Mouse (Mus musculus) liver, postnatal 0 days (tissue): ENCODE measurements around the gene Cdk17. TPM values are rescaled to one million over a fixed set of nuclear protein-coding genes. Genes with fewer than 3 reads are reported as not detected.

Experiments used
- ATAC-seq: fragments of 200-750 bp; cut with Nextera tagmentation; 2 replicates; pipeline ENCODE4 v1.8.0; 2017; ENCODE audit warnings: mild to moderate bottlenecking, moderate library complexity
- DNase-seq: peaks from one replicate; pipeline ENCODE4 v3.0.0-alpha.2; 2016
- H3K27ac ChIP-seq: fragments of 300-500 bp; sonication (generic); 2 replicates; pipeline ENCODE4 v1.5.1; 2014; ENCODE audit warnings: antibody characterized with exemption, moderate library complexity, mild to moderate bottlenecking, low read depth
- H3K27me3 ChIP-seq: fragments of 300-500 bp; sonication (generic); 2 replicates; pipeline ENCODE4 v1.6.1; 2014; ENCODE audit warnings: low read length, control low read depth, mixed read lengths; ENCODE audit not compliant: insufficient read depth
- H3K36me3 ChIP-seq: fragments of 300-500 bp; sonication (generic); replicated peaks from 2 replicates; pipeline ENCODE4 v1.6.1; 2014; ENCODE audit warnings: mild to moderate bottlenecking, control low read depth, low read length, moderate library complexity, mixed read lengths; ENCODE audit not compliant: insufficient read depth
- H3K4me1 ChIP-seq: fragments of 300-500 bp; sonication (generic); 2 replicates; pipeline ENCODE4 v1.6.1; 2014; ENCODE audit warnings: antibody characterized with exemption, mild to moderate bottlenecking, control low read depth; ENCODE audit not compliant: insufficient read depth
- H3K4me2 ChIP-seq: fragments of 300-500 bp; sonication (generic); 2 replicates; pipeline ENCODE4 v1.6.1; 2014; ENCODE audit warnings: low read depth, mild to moderate bottlenecking, low read length, moderate library complexity, mixed read lengths
- H3K4me3 ChIP-seq: fragments of 300-500 bp; sonication (generic); 2 replicates; pipeline ENCODE4 v1.5.1; 2014; ENCODE audit warnings: low read depth, low read length
- H3K9ac ChIP-seq: fragments of 300-500 bp; sonication (generic); replicated peaks from 2 replicates; pipeline ENCODE4 v1.6.1; 2014; ENCODE audit warnings: mild to moderate bottlenecking, moderate library complexity
- H3K9me3 ChIP-seq: fragments of 300-500 bp; sonication (generic); 2 replicates; pipeline ENCODE4 v1.6.1; 2016; ENCODE audit warnings: mild to moderate bottlenecking, control low read depth, low read length, mixed read lengths
- CTCF ChIP-seq: sonication (generic); IDR thresholded peaks from 2 replicates; pipeline ENCODE4 v1.5.1; 2016; ENCODE audit warnings: antibody characterized with exemption, low read depth
- EP300 ChIP-seq: IDR thresholded peaks from 2 replicates; pipeline ENCODE4 v1.6.1; 2016; ENCODE audit warnings: antibody characterized with exemption, low read depth, mild to moderate bottlenecking
- WGBS: fragments of 180-500 bp; shearing (Covaris S2); extraction: QIAGEN DNeasy Blood & Tissue Kit; methylation state at CpG from one replicate; pipeline ENCODE4 v1.1.7; 2014; ENCODE audit not compliant: insufficient replicate concordance; 5-methylcytosine and 5-hydroxymethylcytosine counted together
- polyA plus RNA-seq: library from polyadenylated mRNA; unstranded; fragments of >200 nt; fragmentation: Nextera tagmentation; extraction: Ambion mirVana; gene quantifications from 2 replicates; pipeline ENCODE4 v1.2.1, GENCODE M21; 2015

The Cdk17 gene
- polyA plus RNA-seq, 1 experiment from 2014 or later, result 7.4 TPM

DNA sequence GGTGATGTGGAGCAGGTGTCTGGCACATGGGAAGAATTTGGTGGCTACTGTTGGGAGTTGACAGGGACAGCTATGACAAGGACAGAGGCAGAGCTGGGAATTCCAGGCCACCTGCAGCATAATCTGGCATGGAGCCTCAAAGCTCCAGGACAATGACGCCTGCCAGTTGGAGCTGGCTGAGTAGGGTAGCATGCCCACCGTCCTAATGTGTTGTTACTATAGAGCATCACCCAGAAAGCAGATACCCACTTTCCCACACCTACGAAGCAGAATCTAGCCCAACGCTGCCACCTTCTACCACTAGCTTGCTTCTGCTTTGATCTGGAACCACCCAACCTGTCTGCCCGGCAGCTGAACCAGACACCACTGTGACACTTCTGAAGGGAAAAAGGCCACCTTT, 103.3 kb downstream of the Cdk17 start:
- TF ChIP-seq CTCF (no peak), EP300 (no peak)
- no peaks in the 10 kb centered on the region for H3K27me3 ChIP-seq
- ATAC-seq (no peak), DNase-seq (no peak)
- H3K4me2 ChIP-seq, result no peak overlapping the region
- no peak overlapping the region for H3K4me3 ChIP-seq
- no peak overlapping the region for H3K27ac ChIP-seq
- no peak overlapping the region for H3K9ac ChIP-seq
- H3K4me1 ChIP-seq, result peaks cover 13% of the 10 kb centered on the region
- peaks cover 8% of the 10 kb centered on the region; the same call in 1 of the 2 replicates for H3K36me3 ChIP-seq
- H3K9me3 ChIP-seq, result no peaks in the 10 kb centered on the region
- 79% methylated on average over 5 of the region's 5 CpGs for WGBS

DNA sequence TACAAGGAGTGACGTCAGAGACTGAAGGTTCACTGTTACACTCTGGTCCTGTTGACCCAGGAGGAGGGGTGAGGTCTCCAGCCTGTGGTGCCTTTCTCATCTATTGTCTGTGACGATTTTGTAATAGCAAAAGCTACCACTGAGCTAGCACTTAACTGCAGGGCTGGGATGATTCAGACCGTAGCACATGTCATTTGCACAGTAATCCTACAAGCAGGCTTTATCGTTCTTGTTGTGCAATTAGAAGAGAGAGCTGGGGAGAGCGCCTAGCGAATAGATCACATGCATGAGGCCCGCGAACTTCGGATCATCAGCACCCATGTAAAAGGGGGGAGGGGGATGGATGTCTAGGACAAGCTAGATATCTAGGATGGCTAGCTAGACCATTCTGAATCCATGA, 105.2 kb downstream of the Cdk17 start:
- Histone ChIP-seq H3K4me1 (peaks cover 13% of the 10 kb centered on the region), H3K4me3 (no peak overlapping the region), H3K9me3 (no peaks in the 10 kb centered on the region), H3K36me3 (peaks cover 8% of the 10 kb centered on the region; the same call in 1 of the 2 replicates), H3K4me2 (no peak overlapping the region), H3K9ac (no peak overlapping the region), H3K27ac (no peak overlapping the region), H3K27me3 (no peaks in the 10 kb centered on the region)
- 81% methylated on average over 9 of the region's 9 CpGs for WGBS
- TF ChIP-seq EP300 (no peak), CTCF (no peak)
- DNase-seq, result no peak
- no peak for ATAC-seq

DNA sequence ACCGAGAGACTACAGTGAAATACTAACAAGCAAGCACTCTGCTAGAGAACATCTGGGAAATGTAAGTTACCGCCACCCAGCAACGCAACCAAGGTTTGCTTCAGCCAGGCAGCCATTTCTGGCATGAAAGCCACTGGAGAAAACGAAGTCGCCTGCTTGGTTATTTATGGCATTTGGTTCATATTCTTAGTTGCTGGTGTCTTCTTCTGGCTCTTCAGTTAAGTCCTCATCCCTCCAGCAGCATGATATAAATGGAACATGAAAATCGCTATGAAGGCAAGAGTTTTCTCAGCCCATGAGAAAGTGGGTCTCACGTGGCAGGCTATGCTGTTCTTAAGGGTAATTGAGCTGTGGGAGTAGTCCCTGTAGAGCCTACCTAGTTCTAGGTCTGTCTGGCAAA, 105.8 kb downstream of the Cdk17 start:
- no peak overlapping the region for H3K4me3 ChIP-seq
- no peaks in the 10 kb centered on the region for H3K9me3 ChIP-seq
- no peaks in the 10 kb centered on the region for H3K27me3 ChIP-seq
- no peak for ATAC-seq
- H3K4me1 ChIP-seq, result peaks cover 12% of the 10 kb centered on the region
- no peak overlapping the region for H3K4me2 ChIP-seq
- peaks cover 8% of the 10 kb centered on the region; the same call in 1 of the 2 replicates for H3K36me3 ChIP-seq
- DNase-seq, result no peak
- 88% methylated on average over 7 of the region's 7 CpGs for WGBS
- H3K27ac ChIP-seq, result no peak overlapping the region
- no peak for TF ChIP-seq EP300
- H3K9ac ChIP-seq, result no peak overlapping the region

DNA sequence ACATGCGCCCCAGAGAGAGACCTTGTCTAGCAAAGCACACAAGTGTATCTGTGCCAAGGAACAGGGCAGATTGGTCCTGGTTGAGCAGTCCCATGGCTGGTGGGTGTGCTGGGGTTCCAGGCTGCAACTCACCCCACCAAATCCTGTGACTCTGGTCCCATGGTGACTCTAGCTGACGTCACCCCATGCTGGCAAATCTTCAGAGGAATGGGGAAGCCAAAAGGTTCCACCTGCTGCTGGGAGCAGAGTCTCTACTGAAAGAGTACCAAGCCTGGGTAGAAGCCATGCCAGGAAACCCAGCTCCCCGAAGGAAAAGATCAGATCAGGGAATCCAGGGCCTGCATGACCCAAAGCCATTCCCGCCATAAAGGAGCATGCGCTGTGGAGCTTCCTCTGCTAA, 106.8 kb downstream of the Cdk17 start:
- no peak for ATAC-seq
- DNase-seq, result no peak
- Histone ChIP-seq H3K36me3 (peaks cover 8% of the 10 kb centered on the region; the same call in 1 of the 2 replicates), H3K9me3 (no peaks in the 10 kb centered on the region), H3K4me2 (no peak overlapping the region), H3K9ac (no peak overlapping the region), H3K4me1 (peaks cover 5% of the 10 kb centered on the region; the same call in 1 of the 2 replicates), H3K27me3 (no peaks in the 10 kb centered on the region), H3K4me3 (no peak overlapping the region), H3K27ac (no peak overlapping the region)
- 78% methylated on average over 5 of the region's 5 CpGs for WGBS
- TF ChIP-seq CTCF (no peak), EP300 (no peak)

DNA sequence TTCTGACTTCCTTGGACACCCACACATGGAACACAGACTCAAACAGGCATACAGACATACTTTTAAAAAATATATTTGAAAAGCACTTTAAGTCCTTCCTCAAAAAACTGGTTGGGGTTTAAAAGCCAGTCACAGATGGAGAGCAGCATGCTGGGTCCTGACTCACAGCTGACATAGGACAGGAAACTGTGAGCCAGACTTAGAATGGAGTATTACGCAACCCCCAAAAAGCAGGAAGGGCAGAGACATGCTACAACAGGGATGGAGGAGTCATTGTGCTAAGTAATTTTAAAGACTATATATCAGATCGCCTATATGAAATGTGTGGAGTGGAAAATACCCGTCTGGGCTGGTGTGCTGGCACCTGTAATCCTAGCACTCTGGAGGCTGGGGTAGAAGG, 107.7 kb downstream of the Cdk17 start:
- H3K4me3 ChIP-seq, result no peak overlapping the region
- DNase-seq (no peak), ATAC-seq (no peak)
- peaks cover 5% of the 10 kb centered on the region; the same call in 1 of the 2 replicates for H3K4me1 ChIP-seq
- TF ChIP-seq EP300 (no peak), CTCF (no peak)
- no peak overlapping the region for H3K9ac ChIP-seq
- no peaks in the 10 kb centered on the region for H3K9me3 ChIP-seq
- no peak overlapping the region for H3K4me2 ChIP-seq
- no peak overlapping the region for H3K27ac ChIP-seq
- H3K36me3 ChIP-seq, result peaks cover 7% of the 10 kb centered on the region; the same call in 1 of the 2 replicates
- WGBS, result 68% methylated on average over 3 of the region's 3 CpGs
- no peaks in the 10 kb centered on the region for H3K27me3 ChIP-seq

DNA sequence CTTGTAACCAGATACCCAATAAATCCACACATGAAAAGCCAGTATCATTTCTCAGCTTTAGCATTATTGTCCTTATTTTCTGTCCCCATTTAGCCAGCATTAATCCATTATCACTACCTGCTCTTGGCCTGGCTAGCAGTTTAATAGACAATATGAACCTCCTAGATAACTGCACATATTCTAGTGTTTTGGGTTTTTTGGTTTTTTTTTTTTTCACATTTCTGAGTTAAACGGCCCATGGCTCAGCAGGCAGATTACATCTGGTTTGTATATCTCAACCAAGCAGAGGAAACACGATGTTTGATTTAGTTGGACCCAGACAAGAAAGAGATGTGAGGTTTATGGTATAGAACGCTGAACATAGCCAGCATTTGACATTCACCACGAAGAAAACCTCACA, 109.1 kb downstream of the Cdk17 start:
- H3K4me1 ChIP-seq, result 0 out of 2 replicates have a peak, but pooled peaks cover 5% of the 10 kb centered on the region
- H3K9ac ChIP-seq, result no peak overlapping the region
- no peak for TF ChIP-seq EP300
- TF ChIP-seq CTCF, result no peak

DNA sequence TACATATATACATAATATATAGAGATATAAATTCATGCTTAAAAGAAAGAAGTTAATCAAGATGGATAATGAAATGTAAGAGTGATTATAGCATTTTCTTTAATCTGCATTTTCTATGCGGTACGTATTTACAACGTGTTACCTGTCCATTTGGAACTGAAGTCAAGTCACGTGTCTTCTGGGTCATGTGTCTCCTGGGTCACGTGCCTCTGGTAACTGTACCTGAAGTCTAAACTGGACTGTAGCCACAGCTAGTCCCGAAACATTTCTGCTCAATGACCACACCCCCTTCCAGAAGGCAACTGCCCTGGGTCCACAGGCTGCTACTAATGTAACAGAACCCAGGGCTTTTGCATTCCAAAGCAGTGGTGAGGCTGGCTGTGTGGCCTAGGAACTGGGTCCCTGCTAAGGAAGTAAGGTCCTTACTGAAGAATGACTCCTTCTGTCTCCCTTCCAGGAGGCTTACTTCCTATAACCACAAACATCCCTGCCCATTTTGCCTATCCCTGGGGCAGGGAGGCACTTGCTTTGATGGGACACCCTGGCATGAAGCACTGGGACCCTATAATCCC, 110.3 kb downstream of the Cdk17 start:
- TF ChIP-seq CTCF, result no peak
- no peak for TF ChIP-seq EP300
- Histone ChIP-seq H3K9me3 (no peaks in the 10 kb centered on the region), H3K4me1 (0 out of 2 replicates have a peak, but pooled peaks cover 5% of the 10 kb centered on the region), H3K4me3 (no peak overlapping the region), H3K27me3 (no peaks in the 10 kb centered on the region), H3K27ac (no peak overlapping the region), H3K4me2 (no peak overlapping the region), H3K9ac (no peak overlapping the region), H3K36me3 (no peaks in the 10 kb centered on the region)
- 81% methylated on average over 6 of the region's 6 CpGs for WGBS
- no peak for DNase-seq
- ATAC-seq, result no peak

More for the DNA sequence above, 109.1 kb downstream of the Cdk17 start:
- 52% methylated on average over 4 of the region's 4 CpGs for WGBS
- no peak for DNase-seq
- no peaks in the 10 kb centered on the region for H3K9me3 ChIP-seq
- H3K4me2 ChIP-seq, result no peak overlapping the region
- H3K4me3 ChIP-seq, result no peak overlapping the region
- no peak for ATAC-seq
- H3K27me3 ChIP-seq, result no peaks in the 10 kb centered on the region
- no peaks in the 10 kb centered on the region; the same call in 1 of the 2 replicates for H3K36me3 ChIP-seq
- H3K27ac ChIP-seq, result no peak overlapping the region
